Mouse (Mus musculus) limb, embryonic 14.5 days (tissue): ENCODE results near the gene Rhoq. TPM values are rescaled to one million over a fixed set of nuclear protein-coding genes. Genes with fewer than 3 reads are reported as not detected.

ENCODE experiments used
- ATAC-seq: fragments of 200-750 bp; cut with Nextera tagmentation; 2 replicates; pipeline ENCODE4 v1.8.0; 2017; ENCODE audit warnings: low read depth, moderate number of reproducible peaks, moderate TSS enrichment; ENCODE audit not compliant: low FRiP score
- DNase-seq: peaks from one replicate; pipeline ENCODE4 v3.0.0-alpha.2; 2015; ENCODE audit warnings: low spot score
- H3K27ac ChIP-seq: fragments of 300-500 bp; sonication (generic); replicated peaks from 2 replicates; pipeline ENCODE4 v1.5.1; 2014; ENCODE audit warnings: low read depth, mild to moderate bottlenecking, low read length, moderate library complexity, mixed read lengths
- H3K27me3 ChIP-seq: fragments of 300-500 bp; sonication (generic); 2 replicates; pipeline ENCODE4 v1.6.1; 2014; ENCODE audit warnings: low read length, mixed read lengths; ENCODE audit not compliant: control insufficient read depth, insufficient read depth
- H3K36me3 ChIP-seq: fragments of 300-500 bp; sonication (generic); 2 replicates; pipeline ENCODE4 v1.6.1; 2014; ENCODE audit warnings: mild to moderate bottlenecking, low read length, moderate library complexity, mixed read lengths; ENCODE audit not compliant: control insufficient read depth, insufficient read depth
- H3K4me1 ChIP-seq: fragments of 300-500 bp; sonication (generic); 2 replicates; pipeline ENCODE4 v1.6.1; 2014; ENCODE audit warnings: antibody characterized with exemption, low read length, mixed read lengths; ENCODE audit not compliant: control insufficient read depth, insufficient read depth
- H3K4me2 ChIP-seq: fragments of 300-500 bp; sonication (generic); replicated peaks from 2 replicates; pipeline ENCODE4 v1.6.1; 2014; ENCODE audit warnings: low read depth, mild to moderate bottlenecking, low read length, moderate library complexity; ENCODE audit not compliant: severe bottlenecking
- H3K4me3 ChIP-seq: fragments of 300-500 bp; sonication (generic); replicated peaks from 2 replicates; pipeline ENCODE4 v1.5.1; 2014; ENCODE audit warnings: low read length
- H3K9ac ChIP-seq: fragments of 300-500 bp; sonication (generic); 2 replicates; pipeline ENCODE4 v1.6.1; 2014; ENCODE audit warnings: mild to moderate bottlenecking, low read depth, low read length, moderate library complexity; ENCODE audit not compliant: severe bottlenecking
- H3K9me3 ChIP-seq: fragments of 300-500 bp; sonication (generic); 2 replicates; pipeline ENCODE4 v1.6.1; 2016; ENCODE audit warnings: low read length; ENCODE audit not compliant: control insufficient read depth
- POLR2A ChIP-seq: fragments of 200-500 bp; IDR thresholded peaks from 2 replicates; pipeline ENCODE4 v1.8.0; 2012; ENCODE audit warnings: inconsistent platforms, mild to moderate bottlenecking, moderate library complexity, borderline replicate concordance; ENCODE audit not compliant: insufficient read depth, insufficient read length; ENCODE audit errors: extremely low read depth
- WGBS: fragments of 180-500 bp; shearing (Covaris S2); extraction: QIAGEN DNeasy Blood & Tissue Kit; methylation state at CpG from one replicate; pipeline ENCODE4 v1.1.7; 2014; 5-methylcytosine and 5-hydroxymethylcytosine counted together
- polyA plus RNA-seq, 2 experiments: library from polyadenylated mRNA; depleted of rRNA in 1 of 2; stranded (reverse) in 1 of 2; unstranded in 1 of 2; fragments of >200 nt; fragmentation: Nextera tagmentation in 1 of 2; extraction: Ambion mirVana in 1 of 2; gene quantifications; 2 replicates each; pipeline versions ENCODE4 v1.2.1 to v1.2.3; 2012 to 2014

The Rhoq gene
- polyA plus RNA-seq, 2 experiments, result 35.3 to 61.5 TPM

GRCm38 (mm10) chr17:86937497-86938155 lies 25.3 kb upstream of the Rhoq start:
- ATAC-seq (peak; percentile 88), DNase-seq (peak; percentile 88)
- peak overlapping the region; percentile 39 for H3K4me3 ChIP-seq
- peak overlapping the region; percentile 45 for H3K9ac ChIP-seq
- no peaks in the 10 kb centered on the region for H3K36me3 ChIP-seq
- H3K27me3 ChIP-seq, result no peaks in the 10 kb centered on the region
- no peaks in the 10 kb centered on the region for H3K9me3 ChIP-seq
- H3K4me1 ChIP-seq, result peaks cover 10% of the 10 kb centered on the region; the same call in 1 of the 2 replicates
- no peak for TF ChIP-seq POLR2A
- H3K27ac ChIP-seq, result peak overlapping the region; percentile 38; the same call in 1 of the 2 replicates
- WGBS, result 3% methylated on average over 20 of the region's 20 CpGs
- H3K4me2 ChIP-seq, result peak overlapping the region; percentile 64

- H3K4me1 ChIP-seq, result peaks cover 10% of the 10 kb centered on the region; the same call in 1 of the 2 replicates
- ATAC-seq (no peak), DNase-seq (no peak)
- H3K27me3 ChIP-seq, result no peaks in the 10 kb centered on the region
- H3K36me3 ChIP-seq, result no peaks in the 10 kb centered on the region
- no peak overlapping the region for H3K9ac ChIP-seq
- no peak for TF ChIP-seq POLR2A
- no peak overlapping the region for H3K4me2 ChIP-seq
- 57% methylated on average over 7 of the region's 7 CpGs for WGBS
- H3K27ac ChIP-seq, result no peak overlapping the region
- H3K4me3 ChIP-seq, result no peak overlapping the region
- no peaks in the 10 kb centered on the region for H3K9me3 ChIP-seq
Observed at GRCm38 (mm10) chr17:86938683-86939082, 24.2 kb upstream of the Rhoq start.

DNA sequence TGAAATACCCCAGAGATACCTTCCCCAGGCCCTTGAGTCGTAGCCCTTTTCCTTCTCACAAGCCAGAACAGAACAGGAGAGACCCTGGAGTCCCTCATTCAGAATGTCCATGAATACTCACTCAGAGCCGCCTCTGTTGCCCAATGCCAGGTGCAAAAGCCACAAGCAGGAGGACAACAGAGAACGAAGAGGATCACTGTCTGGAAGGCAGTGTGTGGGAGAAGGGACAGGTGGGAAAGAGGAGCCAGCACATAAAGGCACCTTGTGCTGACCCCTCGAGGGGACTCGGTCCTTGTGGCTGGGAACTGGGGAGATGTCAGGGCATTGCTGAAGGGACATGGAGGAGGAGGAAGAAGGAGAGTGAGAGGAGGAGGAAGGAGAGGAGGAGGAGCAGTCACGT lies 20.8 kb upstream of the Rhoq start:
- Histone ChIP-seq H3K4me2 (no peak overlapping the region), H3K4me1 (peaks cover 10% of the 10 kb centered on the region; the same call in 1 of the 2 replicates), H3K27ac (no peak overlapping the region), H3K27me3 (no peaks in the 10 kb centered on the region), H3K9me3 (no peaks in the 10 kb centered on the region), H3K4me3 (no peak overlapping the region), H3K36me3 (no peaks in the 10 kb centered on the region), H3K9ac (no peak overlapping the region)
- ATAC-seq (no peak), DNase-seq (no peak)
- WGBS, result 58% methylated on average over 6 of the region's 6 CpGs
- no peak for TF ChIP-seq POLR2A

GRCm38 (mm10) chr17:86943158-86943557 lies 19.7 kb upstream of the Rhoq start:
- no peak overlapping the region for H3K9ac ChIP-seq
- no peak overlapping the region for H3K27ac ChIP-seq
- no peak for TF ChIP-seq POLR2A
- H3K9me3 ChIP-seq, result no peaks in the 10 kb centered on the region
- no peaks in the 10 kb centered on the region for H3K27me3 ChIP-seq
- H3K4me1 ChIP-seq, result peaks cover 5% of the 10 kb centered on the region; the same call in 1 of the 2 replicates
- ATAC-seq (no peak), DNase-seq (no peak)
- no peak overlapping the region for H3K4me2 ChIP-seq
- no peaks in the 10 kb centered on the region for H3K36me3 ChIP-seq
- WGBS, result 85% methylated on average over 6 of the region's 6 CpGs
- no peak overlapping the region for H3K4me3 ChIP-seq

- no peak for DNase-seq
- H3K27ac ChIP-seq, result no peak overlapping the region
- H3K9ac ChIP-seq, result no peak overlapping the region
- no peaks in the 10 kb centered on the region for H3K36me3 ChIP-seq
- H3K9me3 ChIP-seq, result no peaks in the 10 kb centered on the region
- H3K4me3 ChIP-seq, result no peak overlapping the region
- H3K27me3 ChIP-seq, result no peaks in the 10 kb centered on the region
- no peak for ATAC-seq
- no peak for TF ChIP-seq POLR2A
- no peak overlapping the region for H3K4me2 ChIP-seq
- peaks cover 9% of the 10 kb centered on the region; the same call in 1 of the 2 replicates for H3K4me1 ChIP-seq
- 49% methylated on average over 4 of the region's 4 CpGs for WGBS
Observed at GRCm38 (mm10) chr17:86946078-86946477, 16.8 kb upstream of the Rhoq start.
